14 mouse cellular contexts compared by ENCODE assay signal in the genomic region with DNA sequence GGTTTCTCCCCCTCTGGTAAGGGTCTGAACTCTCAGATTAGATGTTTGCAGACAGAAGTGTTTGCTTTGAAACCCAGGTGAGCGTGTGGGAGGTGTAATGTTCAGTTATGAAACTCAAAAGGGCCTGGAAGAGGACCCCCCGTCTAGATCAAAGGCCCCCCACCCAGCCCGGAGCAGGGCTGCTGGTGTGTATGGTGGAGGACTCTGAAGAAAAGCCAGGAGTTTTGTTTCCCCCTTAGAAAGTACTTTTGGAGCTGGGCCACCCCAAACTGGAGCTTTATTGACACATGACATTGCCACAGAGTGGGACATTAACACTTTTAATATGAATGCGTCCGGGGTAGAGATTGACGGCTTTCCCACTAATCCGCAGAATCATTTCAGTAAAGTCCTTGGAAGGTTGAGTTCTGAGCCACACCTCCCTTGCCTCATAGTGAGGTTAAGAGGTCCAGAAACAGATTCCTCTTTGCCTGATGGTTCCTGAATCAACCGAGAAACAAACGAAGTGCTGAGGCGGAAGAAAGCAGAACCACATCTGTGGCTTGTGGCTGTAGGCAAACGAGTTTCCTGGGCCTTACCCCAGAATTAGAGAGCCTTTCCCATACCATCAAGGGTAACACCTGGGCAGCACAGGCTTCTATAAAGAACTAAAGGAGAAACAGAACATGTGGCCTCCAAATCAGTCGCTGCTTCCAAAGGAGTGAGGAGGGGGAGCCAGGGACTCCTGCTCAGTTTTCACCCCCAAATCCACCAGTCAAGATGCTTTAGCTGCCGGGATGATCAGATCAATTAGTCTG.
A peak's percentile ranks its signal among the peaks of the same experiment; 100 is the strongest.
DNase-seq lines count a peak whose midpoint lies in the region; ATAC-seq and TF ChIP-seq lines count a peak whose summit lies in the region.
"Had no signal": no experiment of that assay in that cellular context is flagged by ENCODE, and none has a peak within 500 bp of the region (broad histone marks: within the 10 kb centered on the region; RNA-seq: fewer than 3 reads in every experiment).

No protein-coding gene starts in this region.

- peaks cover 18% of the 10 kb centered on the region; the same call in 1 of the 2 replicates for H3K4me1 ChIP-seq in lung, embryonic 14.5 days (ENCODE audit: insufficient read depth)
- no peaks in the 10 kb centered on the region; the same call in 1 of the 2 replicates for H3K4me1 ChIP-seq in small intestine, adult 2 months (ENCODE audit: control insufficient read depth, insufficient read depth, insufficient read length, low read length)

- no peak for TF ChIP-seq CTCF in lung, embryonic 14.5 days (IDR thresholded peaks at IDR 0.05; ENCODE audit: low read depth)
- no peak for TF ChIP-seq CTCF in small intestine, adult 2 months (IDR thresholded peaks at IDR 0.05; ENCODE audit: extremely low read depth, insufficient read length, insufficient replicate concordance, low read depth, low read length)

- H3K27me3 ChIP-seq in lung, embryonic 14.5 days (ENCODE audit: insufficient read depth, low read length) = no peaks in the 10 kb centered on the region
- H3K27me3 ChIP-seq in small intestine, adult 2 months (ENCODE audit: control insufficient read depth, insufficient read depth, low read length) = no peaks in the 10 kb centered on the region
- H3K27me3 ChIP-seq: hindbrain, embryonic 12.5 days; limb, embryonic 15.5 days had no signal

- WGBS in lung, embryonic 14.5 days = 53% methylated on average over 13 of the region's 13 CpGs
- 78% methylated on average over 13 of the region's 13 CpGs for WGBS in small intestine, adult 2 months

- H3K4me3 ChIP-seq in lung, embryonic 14.5 days (ENCODE audit: low read depth, low read length) = no peak overlapping the region
- H3K4me3 ChIP-seq in small intestine, adult 2 months (ENCODE audit: low read depth, low read length) = no peak overlapping the region
- H3K4me3 ChIP-seq: erythroblast, embryonic 14.5 days; hindbrain, embryonic 12.5 days; limb, embryonic 15.5 days had no signal

- H3K9ac ChIP-seq in lung, embryonic 14.5 days = no peak overlapping the region
- H3K9ac ChIP-seq: hindbrain, embryonic 12.5 days; limb, embryonic 15.5 days had no signal

- no peaks in the 10 kb centered on the region for H3K36me3 ChIP-seq in lung, embryonic 14.5 days (ENCODE audit: insufficient read depth)
- H3K36me3 ChIP-seq in small intestine, adult 2 months (ENCODE audit: control insufficient read depth, insufficient read depth, low read length) = no peaks in the 10 kb centered on the region
- H3K36me3 ChIP-seq: hindbrain, embryonic 12.5 days; limb, embryonic 15.5 days had no signal

- no peak for ATAC-seq in lung, embryonic 14.5 days (ENCODE audit: insufficient read depth)
- ATAC-seq in CD4-positive, CD25-positive, alpha-beta regulatory T cell, adult 4 months = peak; percentile 57

- no peak for DNase-seq in lung, embryonic 14.5 days
- DNase-seq in lung, postnatal 10 days = no peak
- peak; percentile 44 for DNase-seq in induced T-regulatory cell, adult 2 months (ENCODE audit: low read depth)
- no peak for DNase-seq in urinary bladder, adult 2 months (ENCODE audit: low spot score)
- no peak for DNase-seq in kidney, postnatal 25 days
- DNase-seq: adrenal gland, postnatal 10 days; cerebellum, postnatal 36 days; gastrocnemius, postnatal 10 days; right cerebral cortex, adult 18-20 months had no signal

- H3K27ac ChIP-seq in lung, embryonic 14.5 days (ENCODE audit: low read depth) = 0 out of 2 replicates have a peak overlapping the region, but pooled peaks have one; percentile 5
- H3K27ac ChIP-seq in small intestine, adult 2 months (ENCODE audit: insufficient read depth, low read depth, low read length) = peak overlapping the region; percentile 26; the same call in 1 of the 2 replicates
- H3K27ac ChIP-seq: hindbrain, embryonic 12.5 days; limb, embryonic 15.5 days had no signal

- no peak overlapping the region for H3K4me2 ChIP-seq in lung, embryonic 14.5 days
- H3K4me2 ChIP-seq: hindbrain, embryonic 12.5 days; limb, embryonic 15.5 days had no signal

- H3K9me3 ChIP-seq in lung, embryonic 14.5 days (ENCODE audit: low read depth, low read length) = no peaks in the 10 kb centered on the region
- H3K9me3 ChIP-seq: hindbrain, embryonic 12.5 days; limb, embryonic 15.5 days had no signal

- no peak for TF ChIP-seq POLR2A in small intestine, adult 2 months (IDR thresholded peaks at IDR 0.05; ENCODE audit: low read depth, low read length)
